Mouse (Mus musculus): ENCODE data around the gene Dnah1.

Dnah1 gene

GRCm38 (mm10) chr14:31233996-31234591, 89.6 kb downstream of the Dnah1 start:
- DNase-seq (ENCODE audit: extremely low spot score, low spot score) = peak; percentile 80

GRCm38 (mm10) chr14:31233070-31233995, 90.4 kb downstream of the Dnah1 start:
- no peak for DNase-seq (ENCODE audit: extremely low spot score, low spot score)

GRCm38 (mm10) chr14:31232404-31233069, 91.2 kb downstream of the Dnah1 start:
- DNase-seq (ENCODE audit: extremely low spot score, low spot score) = no peak

DNA sequence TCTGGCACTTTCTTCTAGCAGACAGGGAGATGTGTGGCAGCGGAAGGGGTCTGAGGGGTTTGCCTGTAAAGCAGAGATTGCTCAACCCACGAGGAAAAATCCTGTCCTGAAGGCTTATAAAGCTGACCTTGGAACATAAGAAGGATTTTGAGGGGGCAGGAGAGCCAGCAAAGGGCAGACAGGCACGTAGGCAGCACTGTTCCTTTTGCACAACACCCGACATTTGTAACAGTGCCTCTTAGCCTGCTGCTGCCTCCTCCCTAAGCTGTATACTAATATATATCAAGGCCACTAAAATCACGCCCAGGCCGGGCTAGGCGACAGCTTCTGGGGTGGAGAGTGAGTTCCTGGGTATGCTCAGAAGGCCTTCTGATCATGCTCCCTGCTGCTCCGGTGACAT, 93.3 kb downstream of the Dnah1 start:
- DNase-seq (ENCODE audit: extremely low spot score, low spot score) = no peak

DNA sequence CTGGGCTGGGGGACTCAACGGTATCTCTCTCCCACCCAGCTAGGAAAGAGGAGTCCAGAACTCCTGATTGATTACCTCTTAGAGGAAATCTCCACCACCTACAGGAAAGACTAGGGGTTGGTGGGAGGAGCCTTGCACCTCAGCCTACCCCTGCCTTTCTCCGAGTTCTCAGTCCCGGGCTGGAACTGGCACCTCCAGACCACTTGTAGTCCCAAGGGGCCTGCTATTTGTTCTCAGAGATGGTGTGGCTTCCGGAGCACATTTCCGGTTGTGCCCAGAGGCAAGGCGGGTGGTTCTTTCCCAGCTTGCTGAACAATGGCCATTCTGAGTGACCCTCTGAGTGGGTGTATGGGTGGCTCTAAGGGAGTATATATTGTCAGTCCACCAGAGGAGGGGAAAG, 95.5 kb downstream of the Dnah1 start:
- no peak for DNase-seq (ENCODE audit: extremely low spot score, low spot score)

GRCm38 (mm10) chr14:31226978-31227377, 96.7 kb downstream of the Dnah1 start:
- DNase-seq (ENCODE audit: extremely low spot score, low spot score) = no peak

- peak; percentile 60 for DNase-seq (ENCODE audit: extremely low spot score, low spot score)
Observed at GRCm38 (mm10) chr14:31217666-31218065, 106.0 kb downstream of the Dnah1 start, which contains the start of gene Sema3g. TSS of gene Sema3g (plus strand) at chr14:31217860.

GRCm38 (mm10) chr14:31216846-31217245, 106.8 kb downstream of the Dnah1 start, which contains the start of gene Nisch:
TSS of gene Nisch (minus strand) at chr14:31216946.
- DNase-seq (ENCODE audit: extremely low spot score, low spot score) = no peak

- peak; percentile 63 for DNase-seq (ENCODE audit: extremely low spot score, low spot score)
Observed at GRCm38 (mm10) chr14:31215157-31216002, 108.3 kb downstream of the Dnah1 start.

DNA sequence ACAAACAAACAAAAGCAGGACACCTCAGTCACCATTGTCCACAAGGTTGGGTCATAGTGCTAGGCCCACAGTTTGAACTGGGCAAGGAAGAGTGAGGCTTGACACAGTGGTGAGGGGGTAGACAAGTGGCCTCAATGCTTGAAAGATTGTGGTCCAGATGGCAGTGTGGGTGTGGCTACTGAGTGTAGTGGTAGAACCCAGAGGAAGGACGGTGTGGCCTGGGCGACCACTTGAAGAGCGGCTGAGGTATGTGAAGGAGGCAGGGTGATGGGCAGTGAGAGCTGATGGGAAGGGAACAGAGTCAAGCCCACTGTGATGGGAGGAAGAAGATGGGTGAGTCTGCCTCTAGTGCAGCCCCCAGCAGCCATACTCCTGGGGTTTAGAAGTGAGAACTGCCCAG, 109.0 kb downstream of the Dnah1 start:
- no peak for DNase-seq (ENCODE audit: extremely low spot score, low spot score)

GRCm38 (mm10) chr14:31213868-31214267, 109.8 kb downstream of the Dnah1 start:
- no peak for DNase-seq (ENCODE audit: extremely low spot score, low spot score)

GRCm38 (mm10) chr14:31212499-31212898, 111.2 kb downstream of the Dnah1 start:
- no peak for DNase-seq (ENCODE audit: extremely low spot score, low spot score)

- DNase-seq (ENCODE audit: extremely low spot score, low spot score) = no peak
Observed at GRCm38 (mm10) chr14:31211854-31212253, 111.8 kb downstream of the Dnah1 start.
